Mouse (Mus musculus) forebrain, postnatal 0 days (tissue): ENCODE measurements around the gene Kif27. TPM values are rescaled to one million over a fixed set of nuclear protein-coding genes. Genes with fewer than 3 reads are reported as not detected.
"Not testable (repeated sequence)": the region's sequence is repeated elsewhere in the genome, so short reads cannot be mapped to it uniquely, and the experiment has no call there.

ENCODE experiments used
- ATAC-seq: fragments of 200-750 bp; cut with Nextera tagmentation; 2 replicates; pipeline ENCODE4 v1.8.0; 2017; ENCODE audit warnings: mild to moderate bottlenecking, moderate library complexity
- DNase-seq: peaks from one replicate; pipeline ENCODE4 v3.0.0-alpha.2; 2015
- H3K27ac ChIP-seq: fragments of 300-500 bp; sonication (generic); 2 replicates; pipeline ENCODE4 v1.5.1; 2014; ENCODE audit warnings: low read depth, mild to moderate bottlenecking, antibody characterized with exemption, low read length, moderate library complexity, mixed read lengths
- H3K27me3 ChIP-seq: fragments of 300-500 bp; sonication (generic); 2 replicates; pipeline ENCODE4 v1.6.1; 2014; ENCODE audit warnings: mild to moderate bottlenecking, low read length, mixed read lengths; ENCODE audit not compliant: insufficient read depth
- H3K36me3 ChIP-seq: fragments of 300-500 bp; sonication (generic); 2 replicates; pipeline ENCODE4 v1.6.1; 2014; ENCODE audit warnings: mild to moderate bottlenecking, moderate library complexity; ENCODE audit not compliant: insufficient read depth
- H3K4me1 ChIP-seq: fragments of 300-500 bp; sonication (generic); 2 replicates; pipeline ENCODE4 v1.6.1; 2014; ENCODE audit warnings: antibody characterized with exemption; ENCODE audit not compliant: insufficient read depth
- H3K4me2 ChIP-seq: fragments of 300-500 bp; sonication (generic); 2 replicates; pipeline ENCODE4 v1.6.1; 2014; ENCODE audit warnings: low read depth, mild to moderate bottlenecking, moderate library complexity
- H3K4me3 ChIP-seq: fragments of 300-500 bp; sonication (generic); 2 replicates; pipeline ENCODE4 v1.5.1; 2014; ENCODE audit warnings: low read depth, low read length, mixed read lengths
- H3K9ac ChIP-seq: fragments of 300-500 bp; sonication (generic); 2 replicates; pipeline ENCODE4 v1.6.1; 2014; ENCODE audit warnings: mild to moderate bottlenecking
- H3K9me3 ChIP-seq: fragments of 300-500 bp; sonication (generic); 2 replicates; pipeline ENCODE4 v1.6.1; 2016; ENCODE audit warnings: low read length
- CTCF ChIP-seq: sonication (generic); IDR thresholded peaks from 2 replicates; pipeline ENCODE4 v1.5.1; 2016; ENCODE audit warnings: antibody characterized with exemption, control low read depth, low read depth
- WGBS: fragments of 180-500 bp; shearing (Covaris S2); extraction: QIAGEN DNeasy Blood & Tissue Kit; methylation state at CpG from one replicate; pipeline ENCODE4 v1.1.7; 2014; 5-methylcytosine and 5-hydroxymethylcytosine counted together
- polyA plus RNA-seq: library from polyadenylated mRNA; unstranded; fragments of >200 nt; fragmentation: Nextera tagmentation; extraction: Ambion mirVana; gene quantifications from 2 replicates; pipeline ENCODE4 v1.2.1, GENCODE M21; 2015
- total RNA-seq: library from RNA; depleted of rRNA; stranded (reverse); fragments of >200 nt; gene quantifications from 2 replicates; pipeline ENCODE4 v1.2.3, GENCODE M21; 2014

The Kif27 gene
- total and polyA plus RNA-seq, 2 experiments from 2014 or later: 2.0 to 5.2 TPM

DNA sequence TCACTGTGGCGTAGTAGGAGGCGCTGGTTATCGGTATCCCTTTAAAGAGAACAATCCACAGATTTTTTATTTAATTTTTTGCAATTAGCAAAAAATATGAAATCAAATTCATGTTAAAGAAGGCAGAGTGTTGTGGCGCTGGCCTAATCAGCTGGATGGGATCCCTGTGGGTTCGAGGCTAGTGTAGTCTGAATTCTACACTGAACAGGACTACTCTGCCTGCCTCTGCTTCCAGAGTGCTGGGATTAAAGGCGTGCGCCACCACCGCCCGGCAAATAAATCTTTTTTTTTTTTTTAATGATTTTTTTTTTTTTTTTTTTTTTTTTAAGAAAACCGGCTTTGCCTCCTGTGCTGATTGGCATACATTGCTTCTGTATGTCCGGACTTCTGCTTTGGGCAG lies 25.4 kb upstream of the Kif27 start:
- WGBS: 42% methylated on average over 11 of the region's 11 CpGs
- no peak for ATAC-seq
- 0 out of 2 replicates have a peak, but pooled peaks cover 6% of the 10 kb centered on the region for H3K9me3 ChIP-seq

DNA sequence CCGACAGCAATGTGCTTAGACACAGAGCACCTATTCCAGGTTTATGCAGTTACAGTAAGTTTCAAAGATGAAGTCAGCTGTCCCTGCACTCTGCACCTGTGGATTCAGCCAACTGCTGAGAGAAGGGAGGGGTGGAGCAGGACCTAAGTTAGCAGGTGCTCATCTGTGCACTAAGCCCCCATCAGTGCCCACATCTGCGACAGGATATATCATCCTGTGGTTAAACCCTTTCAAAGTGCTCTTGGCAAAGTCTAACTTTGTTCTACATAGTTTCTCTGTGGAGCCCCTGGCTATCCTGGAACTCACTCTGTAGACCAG lies 14.2 kb upstream of the Kif27 start:
- no peak overlapping the region for H3K9ac ChIP-seq
- H3K27ac ChIP-seq: no peak overlapping the region
- no peak overlapping the region for H3K4me2 ChIP-seq
- H3K4me1 ChIP-seq: no peaks in the 10 kb centered on the region
- ATAC-seq (no peak), DNase-seq (no peak)
- WGBS: 92% methylated on average over 2 of the region's 2 CpGs
- H3K27me3 ChIP-seq: no peaks in the 10 kb centered on the region
- H3K9me3 ChIP-seq: no peaks in the 10 kb centered on the region
- TF ChIP-seq CTCF: no peak
- no peak overlapping the region for H3K4me3 ChIP-seq
- H3K36me3 ChIP-seq: no peaks in the 10 kb centered on the region

More for the DNA sequence above, 25.4 kb upstream of the Kif27 start:
- no peak for TF ChIP-seq CTCF
- Histone ChIP-seq H3K4me3 (peak overlapping the region; percentile 46), H3K4me1 (no peaks in the 10 kb centered on the region; the same call in 1 of the 2 replicates), H3K36me3 (peaks cover 26% of the 10 kb centered on the region), H3K9ac (peak overlapping the region; percentile 61), H3K4me2 (peak overlapping the region; percentile 82), H3K27me3 (no peaks in the 10 kb centered on the region), H3K27ac (no peak overlapping the region)
- DNase-seq: no peak

DNA sequence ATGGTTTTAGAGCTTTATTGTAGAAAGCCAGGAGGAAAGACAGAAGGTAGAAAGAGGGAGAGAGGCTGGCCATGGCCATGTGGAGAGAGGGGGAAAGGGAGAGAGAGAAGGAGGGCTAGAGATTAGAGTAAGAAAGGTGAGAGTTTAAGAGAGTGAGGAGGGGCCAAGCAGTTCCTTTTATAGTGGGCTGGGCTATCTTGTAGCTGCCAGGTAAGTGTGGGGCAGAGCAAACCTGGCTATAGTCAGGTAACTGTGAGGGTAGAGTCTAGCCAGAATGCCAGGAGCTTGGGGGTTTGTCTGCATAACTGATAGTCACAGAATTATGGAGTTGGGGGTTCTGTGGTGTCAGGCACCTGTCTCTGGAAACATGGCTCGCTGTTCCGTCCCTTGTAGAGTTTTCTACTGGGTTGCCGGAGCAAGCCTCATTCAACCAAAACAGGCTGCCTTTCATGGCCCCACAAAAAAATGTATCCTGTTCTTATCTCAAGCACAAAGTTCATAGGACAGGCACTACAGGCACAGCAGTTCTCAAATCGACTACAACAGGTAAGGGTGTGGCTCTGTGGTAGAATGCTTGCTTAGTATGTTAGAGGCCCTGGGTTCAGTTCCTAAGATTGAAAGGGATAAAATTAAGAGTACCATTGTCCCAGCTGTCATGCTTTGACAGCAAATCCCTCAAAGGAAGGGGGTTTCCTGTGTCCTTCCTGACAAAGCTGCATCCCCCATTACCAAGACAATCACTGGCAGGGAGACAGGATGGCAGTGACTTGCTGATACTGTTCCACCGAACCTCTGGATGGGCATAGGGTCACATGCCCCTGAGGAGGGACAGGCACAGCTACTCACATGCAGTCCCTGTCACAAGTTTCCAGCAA lies 13.6 kb upstream of the Kif27 start:
- TF ChIP-seq CTCF: no peak
- H3K36me3 ChIP-seq: no peaks in the 10 kb centered on the region
- WGBS: 92% methylated on average over 5 of the region's 5 CpGs
- no peaks in the 10 kb centered on the region for H3K27me3 ChIP-seq
- H3K4me2 ChIP-seq: no peak overlapping the region
- H3K9me3 ChIP-seq: no peaks in the 10 kb centered on the region
- H3K27ac ChIP-seq: no peak overlapping the region
- DNase-seq (no peak), ATAC-seq (no peak)
- H3K4me1 ChIP-seq: no peaks in the 10 kb centered on the region
- no peak overlapping the region for H3K4me3 ChIP-seq
- no peak overlapping the region for H3K9ac ChIP-seq

DNA sequence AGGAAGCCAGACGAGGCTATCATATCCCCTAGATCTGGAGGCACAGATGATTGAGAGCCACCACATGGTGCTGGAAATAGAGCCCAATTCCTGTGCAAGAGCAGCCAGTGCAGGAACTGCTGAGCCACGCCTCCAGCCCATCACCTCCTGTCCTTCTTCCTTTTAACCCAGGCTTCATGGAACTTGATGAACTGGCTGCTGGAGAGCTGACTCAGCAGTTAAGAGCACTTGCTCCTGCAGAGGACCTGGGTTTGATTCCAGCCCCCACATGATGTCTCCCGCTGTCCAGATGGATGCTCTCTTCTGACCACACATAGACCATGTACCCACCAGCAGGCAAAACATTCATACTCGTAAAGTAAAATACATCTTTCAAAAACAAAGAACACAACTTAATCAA lies 9.9 kb upstream of the Kif27 start:
- WGBS: 83% methylated on average over 4 of the region's 4 CpGs
- H3K9ac ChIP-seq: no peak overlapping the region
- H3K27ac ChIP-seq: no peak overlapping the region
- DNase-seq (no peak), ATAC-seq (no peak)
- no peak overlapping the region for H3K4me2 ChIP-seq
- no peaks in the 10 kb centered on the region for H3K9me3 ChIP-seq
- H3K4me3 ChIP-seq: no peak overlapping the region
- no peak for TF ChIP-seq CTCF
- H3K27me3 ChIP-seq: no peaks in the 10 kb centered on the region
- H3K36me3 ChIP-seq: no peaks in the 10 kb centered on the region
- no peaks in the 10 kb centered on the region for H3K4me1 ChIP-seq

DNA sequence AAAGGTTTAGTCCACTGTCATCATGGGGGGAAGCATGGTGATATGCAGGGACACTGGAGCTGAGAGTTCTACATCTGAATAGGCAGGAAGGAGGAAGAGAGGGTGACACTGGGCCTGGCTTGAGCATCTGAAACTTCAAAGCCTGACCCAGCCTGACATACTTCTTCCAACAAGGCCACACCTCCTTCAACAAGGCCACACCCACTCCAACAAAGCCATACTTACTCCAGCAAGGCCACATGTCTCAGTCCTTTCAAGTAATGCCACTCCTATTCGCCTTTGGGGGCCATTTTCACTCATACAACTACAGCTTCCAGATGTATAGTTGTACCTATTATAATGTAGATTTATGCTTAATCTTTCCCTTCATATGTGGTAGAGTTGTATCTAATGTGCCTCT lies 8.7 kb upstream of the Kif27 start:
- TF ChIP-seq CTCF: no peak
- ATAC-seq (no peak), DNase-seq (no peak)
- Histone ChIP-seq H3K36me3 (no peaks in the 10 kb centered on the region), H3K9ac (no peak overlapping the region), H3K27me3 (no peaks in the 10 kb centered on the region), H3K9me3 (no peaks in the 10 kb centered on the region), H3K4me2 (no peak overlapping the region), H3K27ac (no peak overlapping the region), H3K4me3 (no peak overlapping the region), H3K4me1 (no peaks in the 10 kb centered on the region)
- WGBS: 63% methylated on average over 1 of the region's 1 CpGs

DNA sequence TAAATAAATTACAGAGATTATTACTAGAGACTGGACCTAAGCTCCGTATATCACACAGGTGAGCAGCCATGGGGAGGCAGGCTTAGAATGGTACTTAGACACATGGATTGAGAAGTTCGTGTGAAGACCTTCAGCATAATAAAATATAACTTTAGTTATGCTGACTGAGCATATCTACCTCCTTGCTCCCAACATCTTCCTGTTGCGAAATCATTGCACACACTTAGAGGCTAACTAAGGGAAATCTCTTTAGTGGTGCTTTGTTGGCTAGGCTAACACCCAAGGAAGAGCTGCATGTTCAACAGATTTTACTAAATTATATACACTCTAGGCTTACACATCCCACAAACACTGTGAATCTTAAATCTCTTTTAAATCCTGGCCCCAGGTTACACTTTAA lies 7.5 kb upstream of the Kif27 start:
- Histone ChIP-seq H3K36me3 (no peaks in the 10 kb centered on the region), H3K9me3 (no peaks in the 10 kb centered on the region), H3K4me1 (no peaks in the 10 kb centered on the region), H3K4me3 (no peak overlapping the region), H3K9ac (no peak overlapping the region), H3K4me2 (no peak overlapping the region), H3K27me3 (no peaks in the 10 kb centered on the region), H3K27ac (no peak overlapping the region)
- TF ChIP-seq CTCF: no peak
- no peak for DNase-seq
- ATAC-seq: no peak
- 89% methylated on average over 3 of the region's 3 CpGs for WGBS

DNA sequence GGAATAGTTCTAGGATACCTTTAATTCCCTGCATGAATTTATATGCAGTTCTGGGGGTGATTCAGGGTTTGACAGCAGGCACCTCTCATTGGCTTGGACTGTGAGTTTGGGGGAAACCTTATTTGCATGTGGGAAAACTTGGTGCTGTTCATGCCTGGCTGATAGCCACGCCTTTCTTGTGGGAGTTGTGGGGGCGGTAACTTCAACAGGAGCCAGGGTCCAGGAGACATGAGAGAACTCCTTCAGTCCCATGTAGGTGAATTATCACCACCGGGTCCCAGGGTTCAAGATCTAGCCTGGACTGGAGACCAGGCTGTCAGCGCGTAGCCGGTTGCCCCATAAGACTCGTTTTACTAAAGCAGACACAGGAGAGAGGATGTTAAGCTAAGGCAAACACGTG lies 6.3 kb upstream of the Kif27 start:
- not testable (repeated sequence) for H3K9ac ChIP-seq, DNase-seq, H3K4me2 ChIP-seq, ATAC-seq, H3K4me1 ChIP-seq, H3K9me3 ChIP-seq, H3K27me3 ChIP-seq, H3K27ac ChIP-seq, H3K4me3 ChIP-seq, H3K36me3 ChIP-seq
- 81% methylated on average over 8 of the region's 8 CpGs for WGBS
